Mouse (Mus musculus) v-Abl transformed pro-B cells (cell line): ENCODE measurements around the gene Tvp23a.

Source experiments
- in situ Hi-C, 2 experiments: fragments of 400-800 bp; cut with MboI; formaldehyde crosslinking; loops; one replicate each; pipeline ENCODE4 v1.15.1; 2025; ENCODE audit not compliant: unreplicated experiment in 2 of 2

Gene Tvp23a

GRCm38 (mm10) chr16:10453872-10454582 lies 6.9 kb upstream of the Tvp23a start:
- in situ Hi-C loops: no loop called here

- in situ Hi-C loops: no loop called here
These were observed 5.3 kb upstream of the Tvp23a start for GRCm38 (mm10) chr16:10452445-10452896.

GRCm38 (mm10) chr16:10451906-10452305 lies 4.7 kb upstream of the Tvp23a start:
- in situ Hi-C loops: no loop called here

GRCm38 (mm10) chr16:10448931-10449330 lies 1.8 kb upstream of the Tvp23a start:
- in situ Hi-C loops: no loop called here

GRCm38 (mm10) chr16:10447781-10448180 lies 619 bp upstream of the Tvp23a start:
- in situ Hi-C loops: no loop called here

GRCm38 (mm10) chr16:10446573-10447263 lies 444 bp downstream of the Tvp23a start:
- in situ Hi-C loops: no loop called here

GRCm38 (mm10) chr16:10443723-10444122 lies 3.4 kb downstream of the Tvp23a start:
- in situ Hi-C loops: no loop called here

- in situ Hi-C loops: no loop called here
These were observed 5.4 kb downstream of the Tvp23a start for GRCm38 (mm10) chr16:10441761-10442160.

GRCm38 (mm10) chr16:10441328-10441727 lies 5.8 kb downstream of the Tvp23a start:
- in situ Hi-C loops: no loop called here

- in situ Hi-C loops: no loop called here
These were observed 9.1 kb downstream of the Tvp23a start for GRCm38 (mm10) chr16:10438055-10438454.

- in situ Hi-C loops: no loop called here
These were observed 11.0 kb downstream of the Tvp23a start for GRCm38 (mm10) chr16:10436166-10436565.

GRCm38 (mm10) chr16:10433344-10433743 lies 13.8 kb downstream of the Tvp23a start:
- in situ Hi-C loops: no loop called here

- in situ Hi-C loops: no loop called here
These were observed 14.8 kb downstream of the Tvp23a start for GRCm38 (mm10) chr16:10432387-10432786.

GRCm38 (mm10) chr16:10431911-10432310 lies 15.3 kb downstream of the Tvp23a start:
- in situ Hi-C loops: no loop called here

- in situ Hi-C loops: loop anchor here in 1 of 2 experiments (25.0 kb wide), 1 partner anchor 442 kb away; no protein-coding TSS in a partner anchor
These were observed 26.6 kb downstream of the Tvp23a start for GRCm38 (mm10) chr16:10420447-10421054.

GRCm38 (mm10) chr16:10417723-10418259 lies 29.4 kb downstream of the Tvp23a start:
- in situ Hi-C loops: loop anchor here in 1 of 2 experiments (25.0 kb wide), 1 partner anchor 445 kb away; no protein-coding TSS in a partner anchor

- in situ Hi-C loops: loop anchor here in 1 of 2 experiments (25.0 kb wide), 1 partner anchor 445 kb away; no protein-coding TSS in a partner anchor
These were observed 30.3 kb downstream of the Tvp23a start for GRCm38 (mm10) chr16:10416866-10417265.

- in situ Hi-C loops: loop anchor here in 1 of 2 experiments (25.0 kb wide), 1 partner anchor 446 kb away; no protein-coding TSS in a partner anchor
These were observed 31.2 kb downstream of the Tvp23a start for GRCm38 (mm10) chr16:10415976-10416375.

- in situ Hi-C loops: loop anchor here in 1 of 2 experiments (25.0 kb wide), 1 partner anchor 450 kb away; no protein-coding TSS in a partner anchor
These were observed 35.1 kb downstream of the Tvp23a start, which contains the start of gene Nubp1 for GRCm38 (mm10) chr16:10411764-10412746. Nubp1 (plus strand) TSS chr16:10411948.
